Mouse (Mus musculus) G1E-ER4 (cell line): ENCODE measurements around the gene Trappc2l. TPM values are rescaled to one million over a fixed set of nuclear protein-coding genes. Genes with fewer than 3 reads are reported as not detected.

Source experiments
- GATA1 ChIP-seq: IDR thresholded peaks from one replicate; pipeline ENCODE4 v1.8.0; 2012; ENCODE audit warnings: low read length, inconsistent platforms
- polyA plus RNA-seq: library from polyadenylated mRNA; stranded (reverse); fragments of >175 nt; gene quantifications from 2 replicates; pipeline ENCODE4 v1.2.3, GENCODE M21; 2012

The Trappc2l gene
- polyA plus RNA-seq, 1 experiment, result 0.46 TPM

DNA sequence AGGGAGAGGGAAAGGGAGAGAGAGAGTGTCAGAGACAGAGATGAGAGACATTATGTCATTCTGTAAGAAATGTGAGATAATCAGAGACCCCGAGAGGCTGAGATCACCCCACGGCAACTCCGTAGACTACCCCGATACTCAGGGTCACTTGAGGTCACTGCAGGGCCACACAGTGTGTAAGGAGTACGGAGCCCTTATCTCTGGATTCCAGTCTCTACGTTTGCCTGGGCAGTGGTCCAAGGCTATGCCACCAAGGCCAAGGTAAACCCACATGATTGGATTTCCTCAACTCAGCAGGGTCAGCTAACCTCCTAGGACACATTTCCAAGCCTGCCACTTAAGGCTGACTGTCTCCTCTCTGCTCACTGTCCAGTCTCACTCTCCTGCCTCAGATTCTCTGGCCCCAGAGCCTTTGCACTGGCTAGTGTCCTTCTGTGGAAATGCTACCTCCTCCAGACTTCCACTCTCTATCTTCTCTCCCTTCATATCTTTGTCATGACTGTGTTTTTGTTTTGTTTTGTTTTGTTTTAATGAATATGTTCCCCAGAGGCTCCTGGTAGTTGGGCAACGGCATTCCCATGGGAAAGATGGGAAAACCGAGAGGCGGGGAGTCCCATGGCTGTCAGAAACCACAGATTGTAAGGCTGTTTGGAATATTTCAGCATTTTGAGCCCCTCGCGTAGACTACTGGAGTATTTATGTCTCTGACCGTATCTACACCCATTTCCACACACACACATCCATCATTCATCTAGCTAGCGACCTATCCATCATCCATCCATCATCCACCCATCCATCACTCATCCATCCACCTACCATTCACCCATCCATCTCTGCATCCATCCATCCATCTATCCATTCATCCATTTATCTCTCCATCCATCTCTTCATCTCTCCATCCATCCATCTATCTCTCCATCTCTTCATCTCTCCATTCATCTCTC, 44.9 kb downstream of the Trappc2l start:
- no peak for TF ChIP-seq GATA1

DNA sequence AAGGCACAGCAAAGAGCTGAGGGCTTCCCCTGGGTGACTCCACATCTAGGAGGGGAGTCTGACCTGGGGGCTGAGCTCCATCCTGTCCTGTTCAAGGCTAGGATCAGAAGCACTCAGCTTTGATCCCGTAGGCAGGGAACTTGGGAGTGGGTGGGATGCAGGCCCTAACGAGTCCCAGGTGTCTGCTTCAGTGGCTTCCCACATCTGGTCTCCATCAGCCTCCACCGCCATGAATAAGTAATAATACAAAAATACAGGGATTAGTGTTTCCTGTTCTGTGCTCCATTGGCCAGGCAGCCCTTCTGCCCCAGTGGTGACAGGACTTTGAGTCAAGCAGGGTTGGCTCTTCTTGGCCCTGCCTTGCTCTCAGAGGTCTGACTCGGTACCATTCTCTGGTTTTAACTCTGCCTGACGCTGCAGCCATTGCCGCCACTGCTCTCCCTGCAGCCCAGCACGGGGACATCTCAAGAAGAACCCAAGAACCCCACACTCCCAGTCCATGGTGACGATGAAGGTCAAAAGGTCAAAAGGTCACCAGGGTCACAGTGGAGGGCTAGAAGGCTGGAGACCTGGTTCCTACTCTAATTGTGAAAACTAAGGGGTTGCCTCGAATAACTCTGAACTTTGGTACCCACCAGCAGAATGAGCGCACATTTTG, 46.8 kb downstream of the Trappc2l start:
- TF ChIP-seq GATA1, result no peak

DNA sequence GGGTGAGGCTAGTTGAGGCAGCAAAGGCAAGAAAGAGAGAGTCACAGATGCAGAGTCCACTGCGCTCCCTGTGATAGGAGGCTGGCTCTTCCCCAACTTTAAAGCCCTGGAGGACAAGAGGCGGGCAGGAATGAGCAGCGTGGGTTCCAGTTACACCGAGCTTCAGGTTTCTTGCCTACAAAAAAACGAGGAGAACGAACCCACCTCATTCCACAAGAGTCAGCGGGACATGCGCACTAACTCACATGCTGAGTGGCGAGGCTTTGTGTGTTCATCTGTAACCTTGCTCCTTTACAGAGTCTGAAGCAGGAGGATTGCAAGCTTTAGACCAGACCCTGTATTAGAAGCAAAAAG, 47.3 kb downstream of the Trappc2l start:
- no peak for TF ChIP-seq GATA1

DNA sequence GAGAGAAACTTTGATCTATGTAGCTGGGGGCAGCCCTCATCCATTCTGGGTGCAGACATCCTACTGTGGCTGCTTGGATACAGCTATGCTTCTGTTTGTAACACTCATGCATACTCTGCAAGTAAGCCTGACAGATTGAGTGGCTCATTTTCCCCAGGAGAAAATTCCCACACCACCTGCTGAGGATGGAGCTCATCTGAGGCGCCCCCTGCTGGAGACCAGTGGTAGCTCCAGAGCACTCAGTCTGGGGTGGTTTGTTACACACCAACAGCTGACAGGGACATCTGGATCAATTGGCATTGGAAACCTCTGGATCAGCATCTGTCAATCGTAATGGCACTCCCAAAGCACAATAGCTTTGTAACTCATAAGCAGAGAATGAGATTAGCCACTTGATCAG, 48.6 kb downstream of the Trappc2l start:
- TF ChIP-seq GATA1, result no peak

DNA sequence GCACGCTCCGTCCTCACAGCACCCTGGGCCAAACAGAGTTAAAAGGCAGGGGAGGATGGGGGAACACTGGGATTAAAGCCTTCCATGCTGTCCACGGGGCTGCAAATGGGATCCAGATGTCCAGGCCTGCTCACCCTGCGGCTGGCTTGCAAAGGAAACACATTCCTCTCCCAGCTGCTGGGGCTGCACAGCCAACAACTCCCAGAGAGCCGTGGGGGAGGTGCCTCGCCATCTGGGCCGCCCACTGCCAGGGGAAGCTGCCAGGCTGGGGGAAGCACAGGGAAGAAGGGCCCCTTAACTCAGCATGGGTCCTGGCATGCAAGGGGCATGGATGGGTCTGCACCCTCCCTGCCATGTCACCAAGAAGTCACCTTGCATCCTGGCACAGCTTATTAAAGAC, 49.7 kb downstream of the Trappc2l start:
- no peak for TF ChIP-seq GATA1

DNA sequence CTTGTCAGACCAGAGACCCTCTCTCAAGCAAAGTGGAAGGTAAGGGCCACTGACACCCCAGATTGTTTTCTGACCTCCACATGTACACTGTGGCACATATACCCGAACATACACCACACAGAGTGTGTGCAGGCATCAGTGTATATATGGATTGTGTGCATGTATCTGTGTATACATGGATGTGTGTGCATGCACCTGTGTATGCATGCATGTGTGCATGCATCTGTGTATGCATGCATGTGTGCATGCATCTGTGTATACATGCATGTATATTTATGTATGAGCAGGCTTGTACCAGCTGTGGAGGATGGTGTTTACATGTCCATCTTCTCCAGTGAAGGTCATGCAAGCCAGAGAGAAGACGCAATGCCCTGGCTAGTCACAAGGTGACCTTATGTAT, 50.5 kb downstream of the Trappc2l start:
- no peak for TF ChIP-seq GATA1

DNA sequence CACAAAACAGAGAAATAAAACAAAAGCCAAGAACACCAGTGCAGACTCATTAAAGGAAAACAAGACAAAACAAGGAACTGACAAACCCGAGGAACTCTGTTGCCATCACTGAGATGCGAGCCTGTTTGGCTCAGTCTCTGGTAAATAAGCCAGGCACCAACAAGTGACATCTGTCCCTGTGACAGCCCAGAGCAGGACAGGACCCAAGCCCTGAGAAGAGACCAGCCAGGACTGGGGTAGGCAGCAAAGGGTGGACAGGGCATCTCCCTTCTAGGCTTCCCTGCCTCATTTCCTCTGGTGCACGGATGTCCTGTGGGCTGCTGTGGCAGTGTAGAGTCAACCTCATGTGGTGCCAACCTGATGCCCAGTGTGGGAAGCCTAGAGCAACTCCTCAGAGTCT, 51.7 kb downstream of the Trappc2l start:
- no peak for TF ChIP-seq GATA1

DNA sequence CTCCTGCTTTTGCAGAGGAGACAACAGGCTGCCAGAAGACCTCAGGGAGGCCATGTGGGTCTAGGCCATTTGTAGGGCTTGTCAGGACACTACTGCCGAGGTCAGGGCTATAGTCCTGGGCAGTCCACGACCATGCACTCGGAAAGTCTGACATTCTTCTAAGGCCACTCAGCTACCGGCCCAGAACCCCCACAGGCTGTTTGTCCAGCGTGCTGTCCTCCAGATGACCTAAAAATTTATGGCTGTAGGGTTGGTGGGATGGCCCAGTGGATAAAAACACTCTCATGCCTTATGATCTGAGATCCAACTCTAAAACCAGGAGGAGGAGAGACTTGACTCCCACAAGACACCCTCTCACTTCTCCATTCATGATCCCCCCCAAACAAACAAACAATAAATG, 52.2 kb downstream of the Trappc2l start:
- TF ChIP-seq GATA1, result no peak

DNA sequence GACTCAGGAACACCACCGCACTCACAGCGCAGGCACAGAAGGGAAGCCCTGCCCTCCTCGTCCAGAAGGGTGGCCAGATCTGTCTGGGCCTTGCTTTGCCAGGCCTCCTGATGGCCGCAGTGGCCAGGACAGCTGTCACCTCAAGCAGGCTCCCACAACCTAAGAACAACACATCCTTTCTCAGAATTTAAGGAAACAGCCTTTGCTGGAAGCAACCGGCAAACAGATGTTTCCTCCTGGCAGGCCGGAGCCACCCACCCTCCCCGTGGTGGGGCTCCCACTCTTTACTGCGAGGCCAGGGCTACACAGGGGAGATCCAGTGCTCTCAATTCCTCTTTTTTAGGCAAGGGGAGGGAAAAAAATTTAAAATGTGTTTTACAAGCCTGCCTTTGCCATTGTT, 53.8 kb downstream of the Trappc2l start:
- no peak for TF ChIP-seq GATA1

DNA sequence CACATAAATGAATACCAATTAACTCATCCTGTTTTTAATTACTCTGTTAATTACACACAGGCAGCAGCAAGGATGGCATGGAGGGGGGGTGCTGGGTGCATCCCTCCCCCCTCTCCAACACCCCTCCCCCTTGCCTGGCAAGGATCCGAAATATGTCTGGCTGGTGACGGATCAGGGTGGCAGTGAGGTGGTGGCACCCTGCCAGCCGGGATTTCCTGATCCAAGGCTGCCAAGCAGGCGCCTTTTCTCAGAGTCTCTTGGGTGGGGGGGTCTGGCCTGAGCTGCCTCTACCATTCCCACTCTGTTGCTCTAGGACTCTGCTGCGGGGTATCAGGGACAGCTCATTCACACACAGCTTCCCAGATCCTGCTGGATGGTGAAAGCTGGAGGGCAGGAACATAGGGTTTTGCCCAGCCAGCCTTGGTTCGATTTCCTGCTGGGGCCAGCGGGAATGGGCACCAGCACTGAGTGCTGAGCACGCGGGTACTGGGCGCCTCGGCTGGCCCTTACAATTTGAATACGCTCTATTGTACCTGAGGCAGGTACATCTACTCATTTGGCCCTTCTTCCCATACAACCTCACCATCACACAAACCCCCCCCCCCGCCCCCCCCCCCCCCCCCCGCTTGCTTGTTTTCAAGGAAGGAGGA, 54.4 kb downstream of the Trappc2l start:
- no peak for TF ChIP-seq GATA1

Other genes with a start within 250 kb of the Trappc2l start
- 148 and 187 TPM in 2 replicates for gene Zc3h18, start 235.0 kb upstream of the Trappc2l start, polyA plus RNA-seq
- 0.15 and 0.27 TPM in 2 replicates for gene Il17c, start 189.6 kb upstream of the Trappc2l start, polyA plus RNA-seq
- 197 and 218 TPM in 2 replicates for gene Cyba, start 178.7 kb upstream of the Trappc2l start, polyA plus RNA-seq
- 66.0 and 70.7 TPM in 2 replicates for gene Mvd, start 168.2 kb upstream of the Trappc2l start, polyA plus RNA-seq
- not detected in 2 replicates for gene Snai3, start 150.9 kb upstream of the Trappc2l start, polyA plus RNA-seq
- gene Rnf166, start 135.6 kb upstream of the Trappc2l start, polyA plus RNA-seq, result 26.8 and 32.6 TPM in 2 replicates
- 34.0 and 38.9 TPM in 2 replicates for gene Ctu2, start 135.5 kb upstream of the Trappc2l start, polyA plus RNA-seq
- gene Piezo1, start 60.3 kb upstream of the Trappc2l start, polyA plus RNA-seq, result 69.8 and 70.8 TPM in 2 replicates
- gene Cdt1, start 43.6 kb upstream of the Trappc2l start, polyA plus RNA-seq, result 256 and 305 TPM in 2 replicates
- gene Aprt, start 34.7 kb upstream of the Trappc2l start, polyA plus RNA-seq, result 236 and 483 TPM in 2 replicates
- 3.2 and 3.4 TPM in 2 replicates for gene Galns, start 177 bp upstream of the Trappc2l start, polyA plus RNA-seq
- not detected in 2 replicates for gene Pabpn1l, start 11.1 kb downstream of the Trappc2l start, polyA plus RNA-seq
- gene Cbfa2t3, start 87.5 kb downstream of the Trappc2l start, polyA plus RNA-seq, result 256 and 273 TPM in 2 replicates
- 0.14 and 0.15 TPM in 2 replicates for gene Acsf3, start 163.8 kb downstream of the Trappc2l start, polyA plus RNA-seq
- gene Cdh15, start 236.3 kb downstream of the Trappc2l start, polyA plus RNA-seq, result not detected in 2 replicates